Mouse (Mus musculus): ENCODE results near the gene Rbp1. TPM values are rescaled to one million over a fixed set of nuclear protein-coding genes. Genes with fewer than 3 reads are reported as not detected.

The Rbp1 gene
- total RNA-seq (2021), result 2.5 and 5.2 TPM in 2 replicates
- long read RNA-seq, transcript Rbp1-201 (4 exons, 2,652 nt), result major isoform, 27 of 40 reads
- long read RNA-seq, partial matches to known transcripts, result 13 of 40 reads
- long read RNA-seq, other reads (novel, unspliced or antisense), result 0 of 40 reads

GRCm38 (mm10) chr9:98422656-98423055, at the start of gene Rbp1:
TSS of gene Rbp1 (plus strand) at chr9:98422961.
- no peak for DNase-seq

GRCm38 (mm10) chr9:98373358-98373757, 49.4 kb upstream of the Rbp1 start:
- DNase-seq, result no peak

- DNase-seq, result no peak
These were observed 47.9 kb upstream of the Rbp1 start for GRCm38 (mm10) chr9:98374897-98375296.

GRCm38 (mm10) chr9:98375329-98376170, 47.2 kb upstream of the Rbp1 start:
- no peak for DNase-seq

- DNase-seq, result no peak
These were observed 43.0 kb upstream of the Rbp1 start for GRCm38 (mm10) chr9:98379736-98380135.

- DNase-seq, result no peak
These were observed 42.2 kb upstream of the Rbp1 start for GRCm38 (mm10) chr9:98380593-98380992.

- DNase-seq, result no peak
These were observed 34.8 kb upstream of the Rbp1 start for GRCm38 (mm10) chr9:98387741-98388632.

GRCm38 (mm10) chr9:98388633-98388965, 34.2 kb upstream of the Rbp1 start:
- DNase-seq, result no peak

GRCm38 (mm10) chr9:98393496-98393895, 29.3 kb upstream of the Rbp1 start:
- DNase-seq, result no peak

GRCm38 (mm10) chr9:98397211-98397610, 25.6 kb upstream of the Rbp1 start:
- DNase-seq, result no peak

- DNase-seq, result no peak
These were observed 24.9 kb upstream of the Rbp1 start for GRCm38 (mm10) chr9:98397866-98398265.

GRCm38 (mm10) chr9:98400185-98400894, 22.4 kb upstream of the Rbp1 start:
- no peak for DNase-seq

- DNase-seq, result no peak
These were observed 21.1 kb upstream of the Rbp1 start for GRCm38 (mm10) chr9:98401611-98402010.

- DNase-seq, result no peak
These were observed 15.0 kb upstream of the Rbp1 start for GRCm38 (mm10) chr9:98407771-98408170.

- peak; percentile 77 for DNase-seq
These were observed 13.6 kb upstream of the Rbp1 start for GRCm38 (mm10) chr9:98409137-98409536.

GRCm38 (mm10) chr9:98415427-98415826, 7.3 kb upstream of the Rbp1 start:
- no peak for DNase-seq

- DNase-seq, result no peak
These were observed 4.8 kb upstream of the Rbp1 start for GRCm38 (mm10) chr9:98417919-98418318.

GRCm38 (mm10) chr9:98418346-98418745, 4.4 kb upstream of the Rbp1 start:
- DNase-seq, result no peak

- no peak for DNase-seq
These were observed 2.1 kb upstream of the Rbp1 start for GRCm38 (mm10) chr9:98420666-98421065.

- no peak for DNase-seq
These were observed 858 bp upstream of the Rbp1 start for GRCm38 (mm10) chr9:98421903-98422302.

- DNase-seq, result no peak
These were observed 930 bp downstream of the Rbp1 start for GRCm38 (mm10) chr9:98423691-98424090.

GRCm38 (mm10) chr9:98424291-98424690, 1.5 kb downstream of the Rbp1 start:
- no peak for DNase-seq
